16 mouse cellular contexts compared by ENCODE assay signal in the genomic region with DNA sequence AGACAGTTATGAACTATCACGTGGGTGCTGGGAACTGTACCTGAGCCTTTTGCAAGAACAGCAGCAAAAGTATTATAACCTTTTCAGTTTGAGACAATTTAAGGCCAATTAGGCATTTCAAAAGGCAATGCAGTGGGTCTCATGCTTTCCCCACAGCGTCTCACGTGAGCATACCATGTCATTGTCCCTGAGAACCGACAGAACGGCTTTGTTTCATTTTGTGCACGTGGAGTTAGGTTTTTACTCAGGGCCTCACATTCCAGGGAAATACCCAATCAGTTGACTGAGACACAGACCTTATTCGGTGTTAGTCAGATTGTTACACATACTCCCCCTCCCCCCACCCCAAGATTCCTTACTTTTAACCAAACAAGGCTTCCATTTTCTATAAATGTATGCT.
DNase-seq lines count a peak whose midpoint lies in the region; TF ChIP-seq lines count a peak whose summit lies in the region.
"Had no signal": no experiment of that assay in that cellular context is flagged by ENCODE, and none has a peak within 500 bp of the region (broad histone marks: within the 10 kb centered on the region; RNA-seq: fewer than 3 reads in every experiment).

No protein-coding gene starts in this region.

- TF ChIP-seq POLR2A in CH12.LX (IDR thresholded peaks at IDR 0.05; ENCODE audit: low read depth, low read length), result no peak

- intact Hi-C loops in left cerebral cortex, postnatal 4 days (cut with DNase I), result no loop called here

- no peak for TF ChIP-seq CTCF in CH12.LX (conservative IDR thresholded peaks at IDR 0.05 in 1 of 2, IDR thresholded peaks at IDR 0.05 in 1 of 2; ENCODE audit: low read depth in 2 of 2, low read length in 2 of 2)

- H3K36me3 ChIP-seq in CH12.LX (replicated peaks in 1 of 2; ENCODE audit: control insufficient read depth in 1 of 2, insufficient read depth in 1 of 2, low read length in 1 of 2), result no peaks in the 10 kb centered on the region
- H3K36me3 ChIP-seq: G1E had no signal

- no peaks in the 10 kb centered on the region; a peak in 1 of 4 replicates for H3K4me1 ChIP-seq in CH12.LX (ENCODE audit: control insufficient read depth in 1 of 2, insufficient read depth in 2 of 2)

- in situ Hi-C loops in CH12.LX (cut with MboI; ENCODE audit: low pct_ligation_motif_present, low pct_unique_long_range_greater_than_20kb, low sequenced_read_pairs), result no loop called here

- 0 out of 2 replicates have a peak, but pooled peaks have one; percentile 26 for TF ChIP-seq EP300 in CH12.LX (IDR thresholded peaks at IDR 0.05; ENCODE audit: low read length)

- no peak overlapping the region for H3K4me3 ChIP-seq in CH12.LX (replicated peaks in 1 of 3; ENCODE audit: low read depth in 2 of 3, low read length in 2 of 3, poor library complexity in 1 of 3)

- H3K79me2 ChIP-seq in CH12.LX (replicated peaks; ENCODE audit: control insufficient read depth, extremely low read depth, insufficient read depth, poor library complexity, severe bottlenecking), result no peaks in the 10 kb centered on the region

- 0 out of 2 replicates have a peak overlapping the region, but pooled peaks have one; percentile 29 for H3K4me2 ChIP-seq in CH12.LX (ENCODE audit: insufficient read depth, low read depth, poor library complexity, severe bottlenecking)

- H3K9me3 ChIP-seq in CH12.LX (replicated peaks; ENCODE audit: low read length), result no peaks in the 10 kb centered on the region
- H3K9me3 ChIP-seq: G1E had no signal

- TF ChIP-seq RAD21 in CH12.LX (IDR thresholded peaks at IDR 0.05; ENCODE audit: low read depth, low read length), result no peak

- no peak overlapping the region for H3K9ac ChIP-seq in CH12.LX (ENCODE audit: insufficient read depth, low read depth)

- H3K27me3 ChIP-seq in CH12.LX (replicated peaks), result no peaks in the 10 kb centered on the region
- H3K27me3 ChIP-seq: Patski had no signal

- H3K27ac ChIP-seq in CH12.LX (ENCODE audit: insufficient read depth, low read depth), result no peak overlapping the region

- dilution Hi-C loops in CH12.LX (cut with MboI; ENCODE audit: extremely low pct_ligation_motif_present, extremely low pct_unique_long_range_greater_than_20kb, low sequenced_read_pairs), result no loop called here

- no peak for DNase-seq in CH12.LX (ENCODE audit: extremely low read depth)
- DNase-seq in left cerebral cortex, postnatal 4 days, result no peak
- DNase-seq: adrenal gland, adult 2 months; adrenal gland, adult 8-10 months; adrenal gland, postnatal 10 days; adrenal gland, postnatal 14 days; adrenal gland, postnatal 25 days; adrenal gland, postnatal 36 days; B cell, adult 2 months; cerebellum, adult 11 months; cerebellum, adult 11-12 months; cerebellum, adult 18-20 months; cerebellum, adult 2 months; cerebellum, adult 8-10 months had no signal

TF ChIP-seq in CH12.LX, 34 proteins besides CTCF, POLR2A, EP300 and RAD21:
- TF ChIP-seq BHLHE40 (IDR thresholded peaks at IDR 0.05; ENCODE audit: low read depth, low read length), result peak; percentile 91
- TF ChIP-seq IRF4 (IDR thresholded peaks at IDR 0.05; ENCODE audit: low read depth, low read length), result peak; percentile 19; the same call in 1 of the 2 replicates
- peak; percentile 39; the same call in 1 of the 2 replicates for TF ChIP-seq ETS1 (conservative IDR thresholded peaks at IDR 0.05; ENCODE audit: low read depth, low read length)
- no peak for TF ChIP-seq TCF12 (IDR thresholded peaks at IDR 0.05; ENCODE audit: low read depth, low read length)
- TF ChIP-seq POLR2AphosphoS2 (IDR thresholded peaks at IDR 0.05; ENCODE audit: low read depth, low read length), result no peak
